Mouse (Mus musculus) cerebellum, adult 11 months (tissue): Measurements from ENCODE around the gene Abca8a.
A peak's percentile ranks its signal among the peaks of the same experiment; 100 is the strongest.
"Not testable (repeated sequence)": the region's sequence is repeated elsewhere in the genome, so short reads cannot be mapped to it uniquely, and the experiment has no call there.

ENCODE experiments used
- DNase-seq: peaks from one replicate; pipeline ENCODE4 v3.0.0; 2022

Abca8a gene

DNA sequence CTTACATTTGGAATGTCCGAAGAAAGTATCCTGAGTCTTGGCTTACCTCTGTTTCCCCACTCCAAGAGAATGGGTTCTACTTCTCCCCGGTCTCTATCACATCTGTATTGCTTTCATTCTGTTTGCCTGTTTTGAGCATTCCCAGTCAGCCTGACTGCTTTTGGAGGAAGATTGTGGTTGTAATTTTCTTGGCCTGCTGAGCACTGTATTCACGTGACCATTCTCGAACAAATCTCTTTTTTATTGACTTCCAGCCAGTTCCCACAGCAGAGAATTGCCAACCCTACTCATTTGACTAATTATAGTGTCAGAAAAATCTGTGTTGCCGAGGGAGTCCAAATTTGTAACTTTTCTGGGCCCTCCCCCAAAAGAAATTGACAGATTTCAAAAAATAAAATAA lies at the start of gene Abca8a:
TSS of gene Abca8a (minus strand) at position 121 of the 400 bp plus-strand sequence.
- DNase-seq = no peak

DNA sequence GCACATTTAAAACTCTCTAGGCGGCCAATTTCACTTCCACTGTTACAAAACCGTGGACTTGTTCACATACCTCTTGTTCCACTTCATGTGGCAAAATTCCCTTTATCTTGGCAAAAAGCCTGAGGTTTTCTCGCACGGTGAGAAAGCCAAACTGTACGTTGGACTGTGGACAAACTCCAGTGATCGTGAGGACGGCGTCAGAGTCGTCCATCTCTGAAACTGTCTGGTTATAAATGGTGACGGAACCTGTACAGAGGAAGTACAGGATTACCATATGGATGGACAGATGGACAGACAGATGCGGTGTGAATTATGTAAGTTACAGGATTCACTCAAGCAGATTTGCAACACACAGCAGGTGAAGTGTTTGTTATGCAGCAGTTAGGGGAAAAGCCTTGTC lies 49.6 kb upstream of the Abca8a start:
- no peak for DNase-seq

DNA sequence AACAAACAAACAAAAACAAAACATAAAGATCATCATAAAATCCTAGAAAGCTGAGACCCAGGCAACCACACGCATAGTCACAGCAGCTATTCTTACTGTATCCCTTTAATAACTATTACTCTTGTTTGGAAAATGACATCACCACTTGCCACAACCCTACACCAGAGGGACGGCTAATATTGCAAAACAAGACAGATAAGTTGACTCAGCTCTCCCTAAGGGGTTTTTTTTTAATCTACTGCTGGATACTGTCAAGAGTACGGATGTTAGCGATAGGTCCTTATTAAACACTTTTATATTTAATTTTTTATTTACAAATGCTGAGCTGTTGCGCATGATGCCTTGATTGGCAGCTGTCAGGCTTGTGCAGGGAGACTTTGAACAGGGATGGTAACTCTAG lies 35.0 kb upstream of the Abca8a start:
- DNase-seq = no peak

DNA sequence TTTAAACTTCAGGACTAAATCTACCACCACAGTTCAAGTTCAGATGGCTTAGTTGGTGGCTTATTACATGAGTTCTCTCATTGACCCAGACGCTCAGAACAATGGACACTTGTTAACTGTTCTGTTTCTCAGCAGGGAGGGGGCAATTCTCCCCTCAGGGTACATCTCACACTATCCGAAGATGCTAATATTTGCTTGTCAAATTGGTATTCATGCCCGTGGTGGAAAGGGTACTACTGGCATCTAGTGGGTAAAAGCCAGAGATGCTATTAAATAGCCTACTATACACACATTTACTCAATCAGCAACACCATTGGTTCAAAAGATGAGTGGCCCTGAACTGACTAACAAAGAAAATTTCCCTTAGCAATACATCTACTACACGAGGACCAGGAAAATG lies 15.4 kb upstream of the Abca8a start:
- peak; percentile 1 for DNase-seq

DNA sequence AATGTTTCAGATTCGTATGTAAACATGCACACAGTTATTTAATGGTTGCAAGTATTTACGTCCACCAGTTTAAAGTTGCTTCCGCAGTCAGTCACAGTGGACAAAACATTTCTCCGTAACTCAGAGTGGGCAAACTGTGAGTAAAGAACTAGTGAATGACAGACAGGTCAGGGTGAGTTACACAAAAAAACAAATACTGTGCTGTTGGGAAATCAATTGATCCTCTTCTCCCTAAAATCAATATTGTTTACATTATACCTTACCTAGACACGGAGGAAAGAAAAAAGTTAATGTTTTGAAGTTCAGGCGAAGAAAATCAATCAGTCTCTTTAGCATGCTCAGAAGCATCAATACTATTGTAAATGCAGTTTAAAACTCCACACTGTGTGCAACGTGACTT lies 5.7 kb upstream of the Abca8a start:
- DNase-seq = no peak

DNA sequence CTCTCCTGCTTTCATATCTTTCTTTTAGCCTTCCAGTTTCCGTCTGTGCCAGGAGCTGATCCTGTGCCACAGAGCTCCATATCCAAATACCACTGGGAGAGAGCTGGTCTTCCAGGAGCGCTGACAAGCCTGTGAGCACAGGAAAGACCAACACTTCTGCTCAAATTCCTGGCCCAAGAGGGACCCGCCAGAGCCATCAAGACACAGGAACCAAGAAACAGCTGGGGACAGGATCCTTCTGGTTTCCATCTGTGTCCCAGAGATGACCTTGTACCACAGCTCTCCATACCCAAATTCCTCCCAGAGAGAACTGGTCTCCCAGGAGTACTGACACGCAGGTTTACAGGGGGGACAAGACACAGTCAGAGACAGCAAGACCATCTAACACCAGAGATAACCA lies 3.1 kb upstream of the Abca8a start:
- no peak for DNase-seq

DNA sequence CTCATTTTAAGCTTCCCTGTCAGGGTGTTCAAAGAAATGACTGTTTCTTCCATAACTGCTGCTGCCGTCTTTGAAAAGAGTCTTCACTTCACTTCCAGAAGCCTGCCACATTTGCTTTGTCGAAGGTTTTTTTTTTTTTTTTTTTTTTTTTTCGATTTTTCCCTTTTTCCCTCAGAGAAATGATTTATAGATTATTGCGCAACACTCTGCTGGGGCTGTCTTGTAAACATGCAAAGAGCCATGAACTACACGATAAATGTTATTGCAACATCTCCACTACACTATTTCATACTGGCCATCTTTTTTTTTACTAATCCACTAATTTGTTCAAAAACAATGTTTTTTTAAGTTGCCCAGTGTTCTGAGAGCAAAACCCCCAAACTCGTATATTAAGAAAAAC lies 1.7 kb upstream of the Abca8a start:
- DNase-seq = no peak

DNA sequence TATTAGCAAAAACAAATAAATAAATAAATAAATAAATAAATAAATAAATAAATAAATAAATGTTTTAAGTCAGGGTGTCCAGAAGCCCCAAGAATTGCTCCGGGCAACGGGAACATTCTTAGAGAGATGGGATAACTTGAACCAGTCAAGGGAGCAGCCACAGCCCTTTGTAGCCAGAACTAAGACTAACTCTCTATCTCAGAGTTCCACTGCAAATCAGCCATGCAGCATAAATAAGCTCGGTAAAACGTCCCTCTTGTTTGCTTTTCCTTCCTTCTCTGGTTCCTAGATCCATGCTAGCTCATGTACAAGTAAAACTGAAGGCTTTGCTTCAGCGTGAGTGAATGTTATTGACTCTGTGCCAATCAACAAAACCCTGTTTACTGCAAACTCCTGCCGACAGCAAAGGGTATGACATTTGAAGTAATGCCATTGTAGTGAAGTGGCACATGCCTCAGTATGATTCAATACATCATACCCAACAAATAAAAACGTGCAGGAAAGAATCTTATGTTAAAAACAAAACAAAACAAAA lies 865 bp downstream of the Abca8a start:
- no peak for DNase-seq

DNA sequence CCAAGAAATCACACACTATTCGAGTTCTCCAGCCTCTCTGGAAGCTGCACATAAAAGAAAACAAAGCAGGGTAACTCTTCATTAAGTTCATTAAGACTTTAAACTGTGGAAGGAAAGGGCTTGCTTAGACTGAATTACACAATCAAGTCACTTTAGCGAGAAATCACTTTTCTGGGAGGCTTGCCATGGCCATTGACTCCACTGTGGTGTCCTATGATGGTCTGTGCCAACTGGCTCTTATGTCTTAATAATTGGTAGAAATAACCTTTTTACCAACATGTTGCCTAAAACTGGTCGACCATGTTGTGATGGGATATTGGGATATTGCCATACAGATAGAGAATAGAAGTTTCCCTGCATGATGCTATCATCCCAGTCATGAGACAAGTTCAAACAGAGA lies 1.5 kb downstream of the Abca8a start:
- no peak for DNase-seq

DNA sequence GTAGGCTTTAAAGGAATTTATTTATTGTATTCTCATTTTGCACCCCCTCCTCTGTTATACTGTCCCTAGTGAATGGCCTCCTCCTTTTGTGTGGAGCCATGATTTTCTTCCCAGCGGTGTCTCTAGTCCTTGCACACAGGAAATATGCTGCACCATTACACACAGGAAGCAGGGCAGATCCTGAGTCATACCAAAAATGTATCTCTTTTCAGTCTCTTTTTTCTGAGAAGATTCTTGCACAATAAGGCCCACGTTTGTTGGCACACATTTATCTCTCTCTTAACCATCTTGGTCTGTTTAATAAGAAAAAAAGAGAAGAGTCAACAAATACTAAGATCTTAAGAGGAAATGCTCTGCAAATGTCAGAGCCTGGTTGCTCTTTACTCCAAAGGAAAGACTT lies 4.5 kb downstream of the Abca8a start:
- no peak for DNase-seq

DNA sequence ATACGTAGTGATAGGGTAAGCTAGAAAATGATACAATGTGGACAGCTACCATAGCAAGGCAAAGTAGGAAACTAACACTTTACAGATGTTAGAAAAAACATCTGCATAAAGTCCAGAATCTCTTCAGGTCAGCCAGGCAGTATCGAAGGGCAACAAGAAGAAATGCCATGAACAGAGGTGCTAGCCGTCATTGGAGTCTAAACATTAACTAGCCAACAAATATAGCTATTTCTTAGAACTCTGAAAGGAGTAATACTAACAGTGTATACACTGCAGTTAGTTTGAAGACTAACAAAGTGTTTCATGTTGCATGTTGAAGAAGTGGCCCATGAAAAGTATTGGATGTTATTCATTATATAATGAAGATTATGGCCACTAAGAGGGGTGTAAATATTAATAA lies 23.6 kb downstream of the Abca8a start:
- DNase-seq = no peak

DNA sequence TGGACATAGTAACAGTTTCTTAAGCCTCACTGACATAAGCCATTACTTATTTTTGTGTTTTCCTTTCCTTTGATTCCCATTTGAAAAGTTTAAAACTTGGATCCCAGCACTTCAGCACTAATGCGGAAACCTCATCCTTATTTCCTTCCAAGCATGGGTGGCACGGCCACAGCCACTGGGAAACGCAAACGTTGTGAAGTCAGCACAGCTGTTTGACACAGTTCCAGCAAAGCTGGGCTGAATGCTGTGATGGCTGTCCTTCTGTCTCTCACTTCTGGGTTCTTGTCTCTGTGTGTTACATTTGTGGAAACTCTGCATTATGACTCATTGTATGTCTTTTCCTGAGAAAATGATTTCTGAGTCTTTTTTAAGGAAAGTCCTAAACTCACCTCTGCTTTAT lies 34.7 kb downstream of the Abca8a start:
- DNase-seq = no peak

DNA sequence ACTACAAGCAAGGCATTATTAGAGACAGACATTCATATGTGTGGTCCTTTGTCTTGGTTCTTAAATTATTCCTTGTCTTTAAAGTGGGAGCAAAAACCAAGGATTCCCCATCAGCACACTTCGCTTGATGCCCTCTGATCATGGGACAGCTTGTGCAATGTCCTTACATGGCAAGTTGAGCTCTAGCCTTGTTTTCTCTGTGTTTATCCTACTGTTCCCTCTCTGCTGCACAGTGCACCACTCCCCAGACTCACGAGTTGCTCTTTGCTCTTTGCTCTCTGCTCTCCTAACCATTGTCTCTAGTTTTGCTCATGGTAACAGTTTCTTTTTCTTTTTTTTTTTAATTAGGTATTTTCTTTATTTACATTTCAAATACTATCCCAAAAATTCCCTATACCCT lies 35.7 kb downstream of the Abca8a start:
- DNase-seq = no peak

DNA sequence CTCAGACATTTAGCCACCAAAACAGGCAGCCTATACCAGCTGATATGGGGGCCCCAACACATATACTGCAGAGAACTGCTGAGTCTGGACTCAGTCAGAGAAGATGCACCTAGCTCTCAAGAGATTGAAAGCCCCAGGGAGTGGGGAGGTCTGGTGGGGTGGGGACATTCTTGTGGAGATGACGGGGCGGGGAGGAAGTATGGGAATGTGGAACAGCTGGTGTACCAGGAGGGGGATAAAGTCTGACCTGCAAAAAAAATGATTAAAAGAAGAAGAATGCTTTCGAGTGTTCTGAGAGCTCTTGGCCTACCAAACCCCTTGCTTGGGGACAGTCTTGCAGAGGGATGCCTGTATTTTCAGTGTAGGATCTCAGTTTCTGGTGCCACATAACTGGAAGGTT lies 42.1 kb downstream of the Abca8a start:
- no peak for DNase-seq

DNA sequence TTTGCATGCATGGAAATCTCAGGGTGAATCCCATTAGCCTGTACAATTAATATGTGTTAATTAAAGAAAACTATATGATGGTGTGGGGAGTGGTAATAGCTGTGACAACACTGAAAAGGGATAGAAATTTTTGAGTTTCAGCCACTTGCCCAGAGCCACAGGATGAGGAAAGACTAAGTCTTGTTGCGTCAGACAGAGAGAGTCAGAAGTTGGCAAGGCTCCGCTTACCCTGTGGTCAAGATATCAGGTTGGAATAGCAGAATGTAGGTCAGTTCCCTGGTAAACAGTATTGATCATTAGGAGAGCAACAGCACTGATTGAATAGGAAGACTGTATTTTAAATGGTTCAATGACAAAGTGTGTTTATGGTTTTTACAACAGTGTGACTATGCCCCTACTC lies 58.0 kb downstream of the Abca8a start:
- DNase-seq = no peak

DNA sequence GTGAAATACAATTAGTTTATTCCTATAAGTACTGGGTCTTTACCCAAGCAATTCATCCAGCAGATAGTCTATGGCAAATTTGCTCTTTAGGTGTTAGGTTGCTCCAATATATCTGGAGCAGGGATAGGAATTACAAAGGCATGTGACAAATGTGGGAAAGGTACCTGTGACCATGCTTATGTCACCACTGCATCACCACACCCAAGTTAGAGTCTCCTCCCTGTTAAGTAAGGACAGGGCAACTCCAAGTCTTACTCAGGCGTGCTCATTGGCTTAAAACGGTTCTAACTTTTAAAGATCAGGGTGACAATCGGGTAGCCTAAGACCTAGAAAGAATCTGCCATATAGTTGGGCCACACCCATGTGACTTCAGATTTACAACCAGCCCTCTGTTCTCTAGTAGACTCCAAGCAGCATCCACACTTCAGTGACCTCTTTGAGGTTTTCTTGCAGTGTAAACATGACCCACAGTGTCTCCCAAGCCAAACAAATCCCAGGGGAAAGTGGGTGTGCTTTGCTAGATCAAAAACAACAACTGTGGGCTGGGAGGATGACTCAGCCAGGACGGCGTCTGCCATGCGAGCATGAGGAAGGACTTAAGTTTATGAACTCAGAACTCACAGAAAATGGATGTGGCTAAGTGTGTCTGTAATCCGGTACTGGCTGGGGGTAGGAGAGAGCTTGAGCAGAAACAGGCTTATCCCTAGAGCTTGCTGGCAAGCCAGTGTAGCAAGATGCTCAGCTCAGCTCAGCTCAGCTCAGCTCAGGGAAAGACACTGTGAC lies 66.7 kb downstream of the Abca8a start:
- no peak for DNase-seq

DNA sequence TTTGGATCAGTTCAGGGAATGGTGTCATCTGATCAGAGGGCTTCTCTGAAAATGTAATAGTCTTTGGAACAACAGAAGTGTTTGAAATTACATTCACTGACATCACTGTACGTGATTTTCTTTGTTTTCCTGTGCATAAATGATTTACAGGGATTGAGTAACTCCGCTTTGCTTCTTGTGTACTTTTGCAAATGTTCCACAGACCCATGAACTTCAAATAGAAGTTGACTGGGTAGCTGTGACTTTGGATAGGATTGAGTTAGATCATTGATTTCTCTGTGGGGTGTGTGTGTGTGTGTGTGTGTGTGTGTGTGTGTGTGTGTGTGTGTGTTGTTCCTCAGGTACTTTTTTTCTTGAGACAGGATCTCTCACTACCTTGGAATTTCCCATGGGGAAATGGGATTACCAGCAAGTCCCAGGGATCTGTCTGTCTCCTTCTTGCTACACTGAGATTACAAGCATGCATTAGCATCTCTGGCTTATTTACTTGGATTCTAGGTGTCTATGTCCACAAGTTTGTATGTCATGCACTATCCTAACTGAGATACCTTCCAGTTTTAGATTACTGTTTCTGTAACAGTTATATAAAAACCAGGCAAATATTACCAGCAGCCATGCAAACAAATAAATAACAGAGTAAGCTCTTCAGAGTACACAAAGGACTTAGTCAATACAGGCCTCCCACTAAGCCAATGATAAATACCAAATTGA lies 84.8 kb downstream of the Abca8a start:
- DNase-seq = no peak

DNA sequence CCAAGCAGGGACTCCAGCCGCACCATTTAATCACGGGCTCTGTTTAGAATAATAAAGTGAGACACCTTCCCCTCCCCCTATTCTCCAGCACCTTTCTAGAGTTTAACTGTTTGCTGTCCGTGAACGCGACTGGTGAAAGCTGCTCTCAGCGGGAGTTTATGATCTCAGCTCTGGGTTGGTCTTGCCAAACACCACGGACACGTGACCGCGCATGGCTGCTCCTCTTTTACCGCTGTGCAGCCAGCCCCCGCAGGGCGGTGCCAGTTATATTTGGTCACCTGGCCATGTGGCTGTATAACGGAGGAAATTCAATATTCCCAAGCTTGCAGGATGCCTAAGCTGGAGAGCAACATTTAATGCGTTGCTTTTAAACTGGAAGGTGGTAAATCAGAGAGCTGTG lies 100.2 kb downstream of the Abca8a start, which contains the start of gene Abca8b:
TSS of gene Abca8b (minus strand) at position 222 of the 400 bp plus-strand sequence.
- DNase-seq = peak; percentile 88

DNA sequence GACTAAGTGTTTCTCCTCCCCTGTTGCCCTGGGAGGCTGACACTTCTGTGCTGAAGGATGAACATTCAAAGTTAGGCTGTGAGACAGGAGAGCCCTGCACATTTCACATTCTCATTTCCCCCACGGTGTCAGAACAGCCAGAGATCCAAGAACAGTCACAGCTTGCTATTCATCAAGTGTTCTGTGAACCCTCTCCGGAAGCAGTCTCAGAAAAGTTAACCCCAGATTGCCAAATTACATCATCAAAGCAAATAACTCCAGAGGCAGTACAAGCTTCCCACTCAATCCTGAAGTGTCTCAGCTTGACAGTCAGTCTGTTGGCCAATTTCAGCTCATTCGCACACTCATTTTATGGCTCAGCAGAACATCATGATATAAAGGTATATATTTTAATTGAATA lies 100.8 kb downstream of the Abca8a start:
- DNase-seq = no peak

DNA sequence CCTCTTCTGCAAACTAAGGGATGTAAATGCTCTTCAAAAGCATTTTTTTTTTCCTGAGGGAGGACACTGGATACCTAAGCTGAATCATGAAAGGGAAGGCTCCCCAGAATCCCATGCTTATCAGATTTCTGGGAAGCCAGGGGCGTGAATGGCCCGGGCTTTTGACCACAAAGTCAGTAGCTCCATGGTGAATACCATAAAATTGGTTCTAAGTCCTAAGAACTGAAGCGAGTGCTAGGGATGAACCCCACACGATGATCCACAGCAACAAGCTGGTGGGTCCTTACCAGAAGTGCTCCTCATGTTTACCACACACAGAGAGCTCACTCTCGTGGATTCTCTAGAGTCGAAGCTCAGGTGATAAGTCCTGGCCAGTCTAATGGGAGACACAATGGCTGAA lies 101.8 kb downstream of the Abca8a start:
- DNase-seq = no peak

DNA sequence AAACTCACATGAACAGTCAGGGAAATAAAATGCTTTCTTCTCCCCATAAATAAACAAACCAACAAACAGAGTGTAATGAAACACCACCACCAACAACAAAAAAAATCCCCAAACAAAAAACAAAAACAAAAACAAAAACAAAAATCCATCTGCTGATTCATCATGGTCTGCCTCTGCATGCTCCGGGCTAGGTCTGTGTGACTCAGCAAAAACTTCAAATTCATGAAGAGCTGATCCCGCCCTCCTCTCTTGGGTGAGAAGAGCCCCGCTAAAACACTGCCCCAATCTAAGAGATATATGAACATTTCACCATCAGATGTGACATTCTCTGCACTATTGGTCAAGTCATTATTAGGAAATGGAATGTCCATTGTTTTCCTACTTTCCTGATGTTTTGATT lies 104.5 kb downstream of the Abca8a start:
- DNase-seq = no peak

DNA sequence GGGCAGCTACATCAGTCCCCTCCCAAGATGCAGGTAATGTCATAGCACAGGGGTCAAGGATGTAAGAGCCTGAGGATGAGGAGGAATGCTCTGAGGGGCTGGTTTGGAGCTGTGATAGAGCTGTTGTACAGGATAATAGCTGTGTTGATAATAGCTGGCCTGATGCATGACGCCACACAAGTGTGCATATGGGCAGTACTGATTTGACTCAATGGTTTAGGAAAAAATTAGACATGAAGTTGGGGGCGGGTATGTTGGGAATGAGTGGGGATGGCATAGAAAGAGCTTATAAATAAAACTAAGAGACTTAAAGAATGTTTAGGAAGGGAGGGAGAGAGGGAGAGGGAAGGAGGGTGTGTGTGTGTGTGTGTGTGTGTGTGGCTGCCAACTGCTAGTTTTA lies 105.5 kb downstream of the Abca8a start:
- DNase-seq = no peak

DNA sequence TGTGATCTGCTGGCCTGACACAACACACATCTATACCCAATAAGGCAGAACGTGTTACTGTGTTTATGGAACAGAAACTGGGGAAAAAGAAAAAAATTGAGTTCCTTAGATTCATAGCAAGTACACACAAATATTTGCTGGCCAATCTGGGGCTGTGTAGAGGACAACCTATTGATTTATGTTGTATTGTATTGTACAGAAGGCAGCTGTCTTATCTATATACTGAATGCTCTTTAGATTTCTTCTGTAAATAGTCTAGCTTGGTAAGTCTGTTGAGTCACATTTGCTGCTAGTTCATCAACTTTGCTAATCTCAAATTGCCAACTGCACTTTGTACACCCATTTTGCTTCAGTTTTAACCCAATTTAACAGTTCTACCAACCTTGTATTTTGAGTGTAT lies 107.6 kb downstream of the Abca8a start:
- no peak for DNase-seq

DNA sequence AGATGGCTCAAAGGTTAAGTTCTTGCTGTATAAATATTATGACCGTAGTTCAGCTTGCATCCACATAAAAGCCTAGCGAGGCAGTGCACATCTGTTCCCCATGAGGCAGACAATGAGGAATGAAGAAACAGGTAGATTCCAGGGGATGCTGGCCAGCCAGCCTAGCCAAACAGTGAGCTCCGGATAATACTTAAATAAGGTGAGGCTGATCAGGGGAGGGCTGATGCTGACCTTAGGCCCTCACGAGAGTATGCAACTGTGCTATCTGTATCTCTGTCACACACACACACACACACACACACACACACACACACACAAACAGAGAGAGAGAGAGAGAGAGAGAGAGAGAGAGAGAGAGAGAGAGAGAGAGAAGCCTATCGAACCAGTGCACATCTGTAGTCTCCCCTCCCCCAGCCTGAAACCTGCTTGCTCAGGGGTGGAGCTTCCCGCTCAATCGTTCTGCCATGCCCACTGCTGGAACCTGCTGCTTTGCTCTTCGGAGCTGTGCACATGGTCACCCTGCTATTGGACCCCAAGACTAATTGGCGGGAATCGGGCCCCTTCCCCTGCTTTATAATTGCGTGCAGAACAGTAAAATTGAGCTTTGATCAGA lies 108.2 kb downstream of the Abca8a start:
- DNase-seq = not testable (repeated sequence)
